Mouse (Mus musculus): ENCODE data around the gene Pabpc1l.

- TF ChIP-seq CTCF (IDR thresholded peaks at IDR 0.05; ENCODE audit: low read depth) (no peak), EP300 (optimal IDR thresholded peaks at IDR 0.05) (no peak)
Observed at GRCm38 (mm10) chr2:164009227-164009626, 16.0 kb upstream of the Pabpc1l start.

All from stomach, postnatal 0 days (tissue).